ENCODE assay signal across 16 mouse cellular contexts in genomic region chr6:119228861-119229603, GRCm38 (mm10). TPM values are rescaled to one million over a fixed set of nuclear protein-coding genes. Genes with fewer than 3 reads are reported as not detected.
"Had no signal": no experiment of that assay in that cellular context is flagged by ENCODE, and none has a peak within 500 bp of the region (broad histone marks: within the 10 kb centered on the region; RNA-seq: fewer than 3 reads in every experiment).

No protein-coding gene starts in this region.

- H3K27me3 ChIP-seq: limb, embryonic 15.5 days; liver, embryonic 12.5 days; neural tube, embryonic 13.5 days had no signal

- H3K36me3 ChIP-seq: limb, embryonic 15.5 days; liver, embryonic 12.5 days; midbrain, embryonic 10.5 days; neural tube, embryonic 13.5 days had no signal

- DNase-seq: kidney, adult 11 months; kidney, adult 9 months; kidney, postnatal 36 days; lung, embryonic 14.5 days; lung, postnatal 10 days; lung, postnatal 4 days; spleen, adult 18-20 months; thymus, adult 18-20 months; thymus, postnatal 25 days had no signal

- H3K4me1 ChIP-seq: liver, embryonic 12.5 days had no signal

- H3K27ac ChIP-seq: kidney, postnatal 0 days; limb, embryonic 15.5 days; liver, embryonic 12.5 days; midbrain, embryonic 10.5 days; neural tube, embryonic 13.5 days had no signal

- H3K9me3 ChIP-seq: limb, embryonic 15.5 days; liver, embryonic 12.5 days; midbrain, embryonic 10.5 days; neural tube, embryonic 13.5 days had no signal

- H3K9ac ChIP-seq: limb, embryonic 15.5 days; liver, embryonic 12.5 days; lung, embryonic 14.5 days; neural tube, embryonic 13.5 days had no signal

- ATAC-seq: liver, embryonic 12.5 days; midbrain, embryonic 16.5 days had no signal

- H3K4me2 ChIP-seq: limb, embryonic 15.5 days; liver, embryonic 12.5 days; lung, embryonic 14.5 days; neural tube, embryonic 13.5 days had no signal

- H3K4me3 ChIP-seq: limb, embryonic 15.5 days; liver, embryonic 12.5 days; midbrain, embryonic 10.5 days; neural tube, embryonic 13.5 days had no signal

RNA-seq across cellular contexts. Expression of gene Cacna2d4, which starts 7.3 kb away (rescaled TPM):
- polyA plus RNA-seq: intestine, embryonic 14.5 days; kidney, postnatal 0 days had no signal
